Mouse (Mus musculus) bone marrow, adult 2 months (tissue): ENCODE measurements at regions not wholly inside any gene's neighbourhood (a gene's known extent, or its start where the extent isn't known, plus 50 kb on each side); places are given as distances from the start of the nearest gene placed in this dataset.

ENCODE experiments used
- H3K27ac ChIP-seq: fragments of 200-500 bp; 2 replicates; pipeline ENCODE4 v1.5.1; 2012; ENCODE audit warnings: low read depth, mild to moderate bottlenecking, control low read depth, inconsistent platforms, low read length; ENCODE audit not compliant: control insufficient read depth, poor library complexity, insufficient read depth
- H3K4me1 ChIP-seq: fragments of 200-500 bp; 2 replicates; pipeline ENCODE4 v1.6.1; 2011; ENCODE audit warnings: low read length; ENCODE audit not compliant: control insufficient read depth, insufficient read depth
- H3K4me3 ChIP-seq: fragments of 200-500 bp; replicated peaks from 2 replicates; pipeline ENCODE3; 2011; ENCODE audit warnings: mild to moderate bottlenecking, low read depth, low read length, control low read depth; ENCODE audit not compliant: control insufficient read depth
- CTCF ChIP-seq: fragments of 200-500 bp; IDR thresholded peaks from 2 replicates; pipeline ENCODE4 v1.5.1; 2011; ENCODE audit warnings: low read length, control low read depth; ENCODE audit not compliant: control insufficient read depth, insufficient read depth
- POLR2A ChIP-seq: fragments of 200-500 bp; IDR thresholded peaks from 2 replicates; pipeline ENCODE4 v1.6.1; 2011; ENCODE audit warnings: low read depth, mild to moderate bottlenecking, control low read depth, low read length, borderline replicate concordance; ENCODE audit not compliant: control insufficient read depth
- WGBS: fragments of 180-500 bp; shearing (Covaris S2); methylation state at CpG from one replicate; pipeline ENCODE4 v1.1.7; 2018; 5-methylcytosine and 5-hydroxymethylcytosine counted together

- no peak overlapping the region for H3K27ac ChIP-seq
- no peak for TF ChIP-seq CTCF
- no peak for TF ChIP-seq POLR2A
- H3K4me3 ChIP-seq = no peak overlapping the region
- H3K4me1 ChIP-seq = no peaks in the 10 kb centered on the region
- WGBS = 85% methylated on average over 12 of the region's 12 CpGs
These were observed 111.7 kb upstream of the Smim15 start for GRCm38 (mm10) chr13:107932423-107933032.

GRCm38 (mm10) chr13:107931216-107931615, 113.0 kb upstream of the Smim15 start:
- H3K27ac ChIP-seq = no peak overlapping the region
- TF ChIP-seq CTCF = no peak
- no peak for TF ChIP-seq POLR2A
- H3K4me1 ChIP-seq = no peaks in the 10 kb centered on the region
- 85% methylated on average over 7 of the region's 7 CpGs for WGBS
- no peak overlapping the region for H3K4me3 ChIP-seq

- H3K4me1 ChIP-seq = no peaks in the 10 kb centered on the region
- no peak overlapping the region for H3K27ac ChIP-seq
- TF ChIP-seq POLR2A (no peak), CTCF (peak; percentile 40)
- H3K4me3 ChIP-seq = no peak overlapping the region
- 64% methylated on average over 10 of the region's 10 CpGs for WGBS
These were observed 116.6 kb upstream of the Smim15 start for GRCm38 (mm10) chr13:107927499-107928215.

- WGBS = 77% methylated on average over 8 of the region's 8 CpGs
- H3K4me1 ChIP-seq = no peaks in the 10 kb centered on the region; the same call in 1 of the 2 replicates
- TF ChIP-seq CTCF = no peak
- no peak for TF ChIP-seq POLR2A
- H3K27ac ChIP-seq = no peak overlapping the region
- H3K4me3 ChIP-seq = no peak overlapping the region
These were observed 118.8 kb upstream of the Smim15 start for GRCm38 (mm10) chr13:107925470-107925869.

- TF ChIP-seq POLR2A (no peak), CTCF (no peak)
- WGBS = 80% methylated on average over 19 of the region's 19 CpGs
- Histone ChIP-seq H3K27ac (no peak overlapping the region), H3K4me1 (no peaks in the 10 kb centered on the region; the same call in 1 of the 2 replicates), H3K4me3 (no peak overlapping the region)
These were observed 120.8 kb upstream of the Smim15 start for GRCm38 (mm10) chr13:107923129-107924114.

- H3K4me1 ChIP-seq = no peaks in the 10 kb centered on the region; the same call in 1 of the 2 replicates
These were observed 124.8 kb upstream of the Smim15 start for GRCm38 (mm10) chr13:107919403-107919802.

GRCm38 (mm10) chr13:107918478-107918877, 125.8 kb upstream of the Smim15 start:
- 62% methylated on average over 7 of the region's 7 CpGs for WGBS
- Histone ChIP-seq H3K4me1 (no peaks in the 10 kb centered on the region; the same call in 1 of the 2 replicates), H3K4me3 (no peak overlapping the region), H3K27ac (no peak overlapping the region)
- TF ChIP-seq CTCF (no peak), POLR2A (no peak)

More at GRCm38 (mm10) chr13:107919403-107919802, 124.8 kb upstream of the Smim15 start:
- H3K4me3 ChIP-seq = no peak overlapping the region
- no peak overlapping the region for H3K27ac ChIP-seq
- no peak for TF ChIP-seq CTCF
- 84% methylated on average over 3 of the region's 3 CpGs for WGBS

- 49% methylated on average over 10 of the region's 10 CpGs for WGBS
- Histone ChIP-seq H3K4me1 (no peaks in the 10 kb centered on the region; the same call in 1 of the 2 replicates), H3K27ac (no peak overlapping the region), H3K4me3 (no peak overlapping the region)
- TF ChIP-seq CTCF (no peak), POLR2A (no peak)
These were observed 126.2 kb upstream of the Smim15 start for GRCm38 (mm10) chr13:107918065-107918464.
